Mouse (Mus musculus): ENCODE results near the gene Dis3. TPM values are rescaled to one million over a fixed set of nuclear protein-coding genes. Genes with fewer than 3 reads are reported as not detected.

Gene Dis3
- total RNA-seq, 2 experiments from 2014 or later, result 36.5 to 38.0 TPM

Other genes with a start within 250 kb of the Dis3 start
- gene Rpl36a-ps1, start 105.5 kb downstream of the Dis3 start, total RNA-seq (2021), result 10 to 100 TPM in 1 of 2 experiments, 1 to 10 TPM in 1; 7.2 to 15.9 TPM
- gene Mzt1, start 53.6 kb downstream of the Dis3 start, total RNA-seq (2021), result 10 to 100 TPM; 45.0 to 46.5 TPM
- 10 to 100 TPM; 14.4 to 16.2 TPM for gene Bora, start 53.5 kb downstream of the Dis3 start, total RNA-seq (2021)
- 10 to 100 TPM; 14.3 to 15.3 TPM for gene Pibf1, start 346 bp downstream of the Dis3 start, total RNA-seq (2021)
- 10 to 100 TPM; 15.2 to 15.7 TPM for gene Klf5, start 198.9 kb upstream of the Dis3 start, total RNA-seq (2021)